Mouse (Mus musculus): ENCODE measurements at regions not wholly inside any gene's neighbourhood (a gene's known extent, or its start where the extent isn't known, plus 50 kb on each side); places are given as distances from the start of the nearest gene placed in this dataset.

DNA sequence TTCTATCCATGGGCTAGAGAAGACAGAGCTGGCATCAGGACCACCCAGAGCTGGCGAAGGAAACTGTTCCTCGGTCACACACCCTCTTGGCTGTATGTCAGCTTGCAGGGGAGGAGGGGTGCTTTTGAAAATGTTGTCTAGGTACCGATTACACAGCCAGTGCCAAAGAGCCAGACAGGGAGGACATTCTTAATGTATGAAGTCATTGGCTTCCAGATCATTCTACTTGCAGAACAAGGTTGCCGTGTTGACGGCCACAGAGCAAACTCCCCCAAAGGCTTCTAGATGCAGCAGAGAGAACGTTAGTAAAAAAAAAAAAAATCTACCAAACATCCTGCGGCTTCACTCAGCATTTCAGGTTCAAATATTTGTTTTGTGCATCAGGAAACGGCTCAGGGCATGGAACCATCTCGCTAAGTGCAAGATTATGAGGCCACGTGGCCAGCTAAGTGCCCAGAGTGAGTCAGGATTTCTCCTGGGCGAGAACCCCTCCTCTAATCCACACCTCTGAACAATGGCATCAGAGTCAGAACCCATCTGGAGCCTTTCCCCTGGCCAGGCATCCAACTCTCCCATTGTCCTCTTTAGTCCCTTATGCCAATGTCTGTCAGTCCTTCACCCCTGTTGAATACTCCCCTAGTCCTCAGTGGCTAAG lies 80.1 kb upstream of the Ubl3 start:
- peaks cover 29% of the 10 kb centered on the region for H3K4me1 ChIP-seq
- no peak overlapping the region for H3K4me3 ChIP-seq
- no peaks in the 10 kb centered on the region for H3K27me3 ChIP-seq (ENCODE audit: poor library complexity, severe bottlenecking)
- no peak for DNase-seq (ENCODE audit: extremely low spot score, low spot score)
- no peaks in the 10 kb centered on the region for H3K9me3 ChIP-seq
- H3K36me3 ChIP-seq (replicated peaks) = no peaks in the 10 kb centered on the region
- WGBS = 85% methylated on average over 11 of the region's 11 CpGs
- 0 out of 2 replicates have a peak overlapping the region, but pooled peaks have one; percentile 66 for H3K27ac ChIP-seq

- H3K27ac ChIP-seq = no peak overlapping the region
- 90% methylated on average over 5 of the region's 5 CpGs for WGBS
Measured at GRCm38 (mm10) chr5:148631566-148631965, 79.0 kb upstream of the Ubl3 start.

DNA sequence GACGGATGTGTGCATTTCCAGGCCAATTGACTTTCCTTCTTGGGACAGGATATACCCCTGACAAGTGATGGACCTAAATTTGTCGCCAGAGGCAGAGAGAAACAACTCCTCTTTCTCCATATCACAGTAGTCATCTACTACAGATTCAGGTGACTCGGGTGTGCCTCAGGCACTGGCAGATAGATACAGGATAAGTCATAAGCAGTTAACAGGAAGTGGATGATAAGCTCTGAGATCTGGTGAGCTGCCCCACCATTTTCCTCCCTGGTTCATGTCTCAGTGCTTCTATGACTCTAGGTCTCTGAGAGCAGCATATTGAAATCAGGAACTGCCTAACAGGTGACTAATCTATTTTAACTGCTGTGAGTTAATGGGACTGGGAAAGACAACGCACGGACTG lies 73.4 kb upstream of the Ubl3 start:
- no peaks in the 10 kb centered on the region for H3K27me3 ChIP-seq (ENCODE audit: poor library complexity, severe bottlenecking)
- no peak for DNase-seq (ENCODE audit: extremely low spot score, low spot score)
- 94% methylated on average over 5 of the region's 5 CpGs for WGBS

More at GRCm38 (mm10) chr5:148631566-148631965, 79.0 kb upstream of the Ubl3 start:
- Histone ChIP-seq H3K9me3 (no peaks in the 10 kb centered on the region), H3K27me3 (ENCODE audit: poor library complexity, severe bottlenecking) (no peaks in the 10 kb centered on the region), H3K4me1 (peaks cover 29% of the 10 kb centered on the region), H3K4me3 (no peak overlapping the region), H3K36me3 (replicated peaks) (no peaks in the 10 kb centered on the region)
- DNase-seq (ENCODE audit: extremely low spot score, low spot score) = no peak

GRCm38 (mm10) chr5:148624649-148625405 lies 72.2 kb upstream of the Ubl3 start:
- H3K9me3 ChIP-seq = no peaks in the 10 kb centered on the region
- H3K4me3 ChIP-seq = no peak overlapping the region
- no peaks in the 10 kb centered on the region for H3K36me3 ChIP-seq (replicated peaks)
- H3K27me3 ChIP-seq (ENCODE audit: poor library complexity, severe bottlenecking) = no peaks in the 10 kb centered on the region
- no peak for DNase-seq (ENCODE audit: extremely low spot score, low spot score)
- H3K4me1 ChIP-seq = peaks cover 35% of the 10 kb centered on the region
- 86% methylated on average over 21 of the region's 21 CpGs for WGBS
- H3K27ac ChIP-seq = peak overlapping the region; percentile 59

More for the DNA sequence above, 73.4 kb upstream of the Ubl3 start:
- Histone ChIP-seq H3K4me3 (no peak overlapping the region), H3K36me3 (replicated peaks) (no peaks in the 10 kb centered on the region), H3K9me3 (no peaks in the 10 kb centered on the region), H3K27ac (no peak overlapping the region), H3K4me1 (peaks cover 24% of the 10 kb centered on the region)

DNA sequence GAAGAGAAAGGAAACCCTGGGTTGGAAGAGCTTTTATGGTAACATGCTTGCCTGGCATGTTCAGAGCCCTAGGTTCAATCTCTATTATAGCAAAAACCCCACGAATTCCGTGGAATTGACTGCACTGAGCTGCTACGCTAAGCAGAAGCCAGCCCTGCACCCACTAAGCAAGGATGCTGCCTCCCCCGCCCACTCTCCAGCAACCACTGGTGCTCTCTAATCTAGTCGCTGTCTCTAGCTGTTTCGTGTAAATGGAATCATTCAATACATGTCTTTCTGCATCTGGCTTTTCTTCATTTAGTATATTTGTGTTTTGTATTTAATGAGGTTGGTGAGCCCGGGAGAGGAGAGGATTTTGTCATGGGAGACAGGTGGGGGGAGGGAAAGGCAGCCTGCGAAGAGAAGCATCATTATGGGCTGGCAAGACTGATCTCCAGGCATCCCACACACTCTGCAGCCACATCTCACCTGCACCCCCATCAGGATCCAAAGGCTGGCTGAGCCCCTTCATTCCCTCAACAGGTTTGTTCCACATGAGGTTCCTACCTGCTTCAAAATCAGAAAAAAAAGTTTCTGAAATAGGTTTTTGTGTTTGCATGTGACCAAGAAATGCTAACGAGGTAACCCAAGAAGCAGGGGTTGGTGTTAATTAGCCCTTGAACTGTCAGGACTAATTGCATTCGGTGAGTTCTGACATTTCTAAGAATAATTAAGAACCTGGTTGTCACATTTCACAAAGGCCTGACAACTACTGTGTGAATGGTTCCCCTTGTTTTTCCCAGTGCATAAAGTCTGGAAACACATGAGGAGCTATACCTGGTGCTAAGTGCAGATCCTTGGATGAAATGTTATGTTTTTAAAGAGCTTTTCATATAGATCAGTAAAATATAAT lies 68.6 kb upstream of the Ubl3 start:
- H3K27me3 ChIP-seq (ENCODE audit: poor library complexity, severe bottlenecking) = no peaks in the 10 kb centered on the region
- WGBS = 42% methylated on average over 10 of the region's 10 CpGs
- H3K36me3 ChIP-seq (replicated peaks) = no peaks in the 10 kb centered on the region
- no peak overlapping the region for H3K4me3 ChIP-seq
- H3K9me3 ChIP-seq = 0 out of 2 replicates have a peak, but pooled peaks cover 3% of the 10 kb centered on the region
- no peak for DNase-seq (ENCODE audit: extremely low spot score, low spot score)
- H3K4me1 ChIP-seq = peaks cover 40% of the 10 kb centered on the region
- H3K27ac ChIP-seq = peak overlapping the region; percentile 72; the same call in 1 of the 2 replicates

DNA sequence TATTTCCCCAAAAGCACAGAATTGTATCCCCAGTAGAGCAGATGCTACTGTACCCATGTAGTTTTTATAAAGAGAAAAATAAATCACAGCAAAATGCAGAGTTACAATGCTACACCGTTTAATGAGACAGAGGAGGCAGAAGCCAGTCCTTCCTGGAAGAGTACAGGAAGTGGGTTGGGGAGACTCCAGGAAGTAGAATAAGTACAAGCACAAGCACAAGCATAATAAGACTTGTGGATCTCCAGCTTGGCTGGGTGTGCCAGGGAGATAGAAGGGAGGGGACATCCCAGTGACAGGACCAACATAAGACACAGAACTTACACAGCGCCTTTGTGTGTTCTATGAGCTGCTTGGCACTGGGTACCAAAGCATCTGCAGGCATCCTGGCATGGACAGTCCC lies 67.3 kb upstream of the Ubl3 start:
- H3K36me3 ChIP-seq (replicated peaks) = no peaks in the 10 kb centered on the region
- peaks cover 37% of the 10 kb centered on the region for H3K4me1 ChIP-seq
- H3K27me3 ChIP-seq (ENCODE audit: poor library complexity, severe bottlenecking) = no peaks in the 10 kb centered on the region
- 0 out of 2 replicates have a peak, but pooled peaks cover 3% of the 10 kb centered on the region for H3K9me3 ChIP-seq
- peak overlapping the region; percentile 66; the same call in 1 of the 2 replicates for H3K27ac ChIP-seq
- 88% methylated on average over 2 of the region's 2 CpGs for WGBS
- H3K4me3 ChIP-seq = no peak overlapping the region
- DNase-seq (ENCODE audit: extremely low spot score, low spot score) = no peak

- 93% methylated on average over 3 of the region's 3 CpGs for WGBS
- H3K4me1 ChIP-seq = peaks cover 25% of the 10 kb centered on the region
- H3K27me3 ChIP-seq (ENCODE audit: poor library complexity, severe bottlenecking) = no peaks in the 10 kb centered on the region
- H3K9me3 ChIP-seq = 0 out of 2 replicates have a peak, but pooled peaks cover 3% of the 10 kb centered on the region
- H3K4me3 ChIP-seq = no peak overlapping the region
- peak overlapping the region; percentile 45 for H3K27ac ChIP-seq
- H3K36me3 ChIP-seq (replicated peaks) = no peaks in the 10 kb centered on the region
- no peak for DNase-seq (ENCODE audit: extremely low spot score, low spot score)
Measured at GRCm38 (mm10) chr5:148616426-148616825, 63.8 kb upstream of the Ubl3 start.

- H3K36me3 ChIP-seq (replicated peaks) = no peaks in the 10 kb centered on the region
- no peak overlapping the region for H3K4me3 ChIP-seq
- H3K27me3 ChIP-seq (ENCODE audit: poor library complexity, severe bottlenecking) = no peaks in the 10 kb centered on the region
- H3K27ac ChIP-seq = peak overlapping the region; percentile 45
- H3K4me1 ChIP-seq = peaks cover 24% of the 10 kb centered on the region
- DNase-seq (ENCODE audit: extremely low spot score, low spot score) = peak; percentile 26
- 75% methylated on average over 10 of the region's 10 CpGs for WGBS
- 0 out of 2 replicates have a peak, but pooled peaks cover 3% of the 10 kb centered on the region for H3K9me3 ChIP-seq
Measured at GRCm38 (mm10) chr5:148615706-148616366, 63.2 kb upstream of the Ubl3 start.

DNA sequence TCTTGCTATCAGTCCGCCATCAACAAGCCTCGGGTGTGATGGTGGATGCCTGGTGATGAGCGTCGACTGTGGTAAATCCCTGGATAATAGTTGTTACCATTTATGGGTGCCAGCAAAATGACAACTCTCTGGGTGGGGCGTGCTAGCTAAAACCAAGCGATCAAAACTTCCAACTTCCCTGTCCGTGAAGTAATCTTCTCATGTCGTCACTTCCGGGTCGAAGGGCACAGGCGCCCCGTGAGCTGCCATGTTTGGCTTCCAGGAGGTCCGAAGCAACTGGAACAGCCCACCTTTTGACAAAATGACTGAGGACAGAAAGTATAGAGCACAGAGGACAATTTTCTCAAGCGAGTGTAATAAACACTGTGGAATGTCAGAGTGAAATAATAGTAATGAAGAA lies 62.5 kb upstream of the Ubl3 start:
- no peak for DNase-seq (ENCODE audit: extremely low spot score, low spot score)
- Histone ChIP-seq H3K36me3 (replicated peaks) (no peaks in the 10 kb centered on the region), H3K27ac (no peak overlapping the region), H3K4me1 (peaks cover 17% of the 10 kb centered on the region), H3K9me3 (0 out of 2 replicates have a peak, but pooled peaks cover 3% of the 10 kb centered on the region), H3K27me3 (ENCODE audit: poor library complexity, severe bottlenecking) (no peaks in the 10 kb centered on the region), H3K4me3 (no peak overlapping the region)
- 96% methylated on average over 14 of the region's 14 CpGs for WGBS

DNA sequence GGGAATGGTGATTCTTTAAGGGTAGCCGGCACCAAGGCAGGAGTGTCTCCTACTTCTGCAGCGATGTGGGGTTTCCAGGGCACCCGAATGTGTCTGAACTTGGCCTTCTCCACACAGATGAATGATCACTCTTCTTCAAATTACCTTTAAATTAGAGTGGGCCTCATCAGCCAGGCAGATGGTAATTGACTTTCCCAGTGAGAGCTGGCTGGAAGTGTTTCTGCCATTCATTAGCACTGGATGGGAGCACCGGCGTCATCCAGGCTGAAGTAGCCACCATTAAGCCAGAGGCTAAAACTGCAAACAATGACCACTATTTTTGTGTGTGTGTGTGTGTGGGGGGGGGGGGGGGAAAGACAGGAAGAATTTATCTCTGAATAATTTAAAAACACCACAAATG lies 58.7 kb upstream of the Ubl3 start:
- no peak overlapping the region for H3K4me3 ChIP-seq
- DNase-seq (ENCODE audit: extremely low spot score, low spot score) = no peak
- no peaks in the 10 kb centered on the region for H3K27me3 ChIP-seq (ENCODE audit: poor library complexity, severe bottlenecking)
- no peaks in the 10 kb centered on the region for H3K36me3 ChIP-seq (replicated peaks)
- H3K9me3 ChIP-seq = no peaks in the 10 kb centered on the region
- peaks cover 31% of the 10 kb centered on the region for H3K4me1 ChIP-seq
- H3K27ac ChIP-seq = no peak overlapping the region
- 74% methylated on average over 5 of the region's 5 CpGs for WGBS

DNA sequence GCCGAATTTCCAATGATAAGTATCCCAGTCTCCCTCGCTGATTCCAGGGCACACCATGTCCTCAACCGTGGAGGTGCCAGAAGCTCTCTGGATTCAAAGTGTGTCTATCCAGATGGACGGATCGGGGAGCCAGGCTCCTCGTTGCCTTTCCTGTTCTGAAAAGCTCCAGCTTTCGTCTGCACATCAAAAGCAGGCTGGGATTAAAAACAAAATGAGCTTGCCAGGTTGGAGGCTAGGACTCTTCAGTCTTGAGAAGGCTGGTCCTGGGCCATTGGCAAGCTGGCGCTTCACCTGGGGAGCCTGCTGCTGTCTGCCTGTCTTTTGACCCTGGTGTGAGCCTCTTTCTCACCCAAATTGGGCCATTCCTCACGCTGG lies 56.9 kb upstream of the Ubl3 start:
- no peaks in the 10 kb centered on the region for H3K36me3 ChIP-seq (replicated peaks)
- 81% methylated on average over 9 of the region's 9 CpGs for WGBS
- no peak overlapping the region for H3K27ac ChIP-seq
- H3K4me1 ChIP-seq = peaks cover 25% of the 10 kb centered on the region
- no peaks in the 10 kb centered on the region for H3K9me3 ChIP-seq
- no peak for DNase-seq (ENCODE audit: extremely low spot score, low spot score)
- H3K27me3 ChIP-seq (ENCODE audit: poor library complexity, severe bottlenecking) = no peaks in the 10 kb centered on the region
- no peak overlapping the region for H3K4me3 ChIP-seq

- no peaks in the 10 kb centered on the region for H3K36me3 ChIP-seq (replicated peaks)
- 87% methylated on average over 13 of the region's 13 CpGs for WGBS
Measured at GRCm38 (mm10) chr5:148608857-148609505, 56.4 kb upstream of the Ubl3 start.

More at GRCm38 (mm10) chr5:148608857-148609505, 56.4 kb upstream of the Ubl3 start:
- no peak overlapping the region for H3K4me3 ChIP-seq
- H3K4me1 ChIP-seq = peaks cover 25% of the 10 kb centered on the region
- H3K27ac ChIP-seq = peak overlapping the region; percentile 69
- H3K27me3 ChIP-seq (ENCODE audit: poor library complexity, severe bottlenecking) = no peaks in the 10 kb centered on the region
- DNase-seq (ENCODE audit: extremely low spot score, low spot score) = no peak
- no peaks in the 10 kb centered on the region for H3K9me3 ChIP-seq
